Mouse (Mus musculus) liver, postnatal 0 days (tissue): ENCODE measurements around the gene Rps27l. TPM values are rescaled to one million over a fixed set of nuclear protein-coding genes. Genes with fewer than 3 reads are reported as not detected.

ENCODE experiments used
- ATAC-seq: fragments of 200-750 bp; cut with Nextera tagmentation; 2 replicates; pipeline ENCODE4 v1.8.0; 2017; ENCODE audit warnings: mild to moderate bottlenecking, moderate library complexity
- DNase-seq: peaks from one replicate; pipeline ENCODE4 v3.0.0-alpha.2; 2016
- H3K27ac ChIP-seq: fragments of 300-500 bp; sonication (generic); 2 replicates; pipeline ENCODE4 v1.5.1; 2014; ENCODE audit warnings: antibody characterized with exemption, moderate library complexity, mild to moderate bottlenecking, low read depth
- H3K27me3 ChIP-seq: fragments of 300-500 bp; sonication (generic); 2 replicates; pipeline ENCODE4 v1.6.1; 2014; ENCODE audit warnings: low read length, control low read depth, mixed read lengths; ENCODE audit not compliant: insufficient read depth
- H3K36me3 ChIP-seq: fragments of 300-500 bp; sonication (generic); replicated peaks from 2 replicates; pipeline ENCODE4 v1.6.1; 2014; ENCODE audit warnings: mild to moderate bottlenecking, control low read depth, low read length, moderate library complexity, mixed read lengths; ENCODE audit not compliant: insufficient read depth
- H3K4me1 ChIP-seq: fragments of 300-500 bp; sonication (generic); 2 replicates; pipeline ENCODE4 v1.6.1; 2014; ENCODE audit warnings: antibody characterized with exemption, mild to moderate bottlenecking, control low read depth; ENCODE audit not compliant: insufficient read depth
- H3K4me2 ChIP-seq: fragments of 300-500 bp; sonication (generic); 2 replicates; pipeline ENCODE4 v1.6.1; 2014; ENCODE audit warnings: low read depth, mild to moderate bottlenecking, low read length, moderate library complexity, mixed read lengths
- H3K4me3 ChIP-seq: fragments of 300-500 bp; sonication (generic); 2 replicates; pipeline ENCODE4 v1.5.1; 2014; ENCODE audit warnings: low read depth, low read length
- H3K9ac ChIP-seq: fragments of 300-500 bp; sonication (generic); replicated peaks from 2 replicates; pipeline ENCODE4 v1.6.1; 2014; ENCODE audit warnings: mild to moderate bottlenecking, moderate library complexity
- H3K9me3 ChIP-seq: fragments of 300-500 bp; sonication (generic); 2 replicates; pipeline ENCODE4 v1.6.1; 2016; ENCODE audit warnings: mild to moderate bottlenecking, control low read depth, low read length, mixed read lengths
- CTCF ChIP-seq: sonication (generic); IDR thresholded peaks from 2 replicates; pipeline ENCODE4 v1.5.1; 2016; ENCODE audit warnings: antibody characterized with exemption, low read depth
- EP300 ChIP-seq: IDR thresholded peaks from 2 replicates; pipeline ENCODE4 v1.6.1; 2016; ENCODE audit warnings: antibody characterized with exemption, low read depth, mild to moderate bottlenecking
- WGBS: fragments of 180-500 bp; shearing (Covaris S2); extraction: QIAGEN DNeasy Blood & Tissue Kit; methylation state at CpG from one replicate; pipeline ENCODE4 v1.1.7; 2014; ENCODE audit not compliant: insufficient replicate concordance; 5-methylcytosine and 5-hydroxymethylcytosine counted together
- polyA plus RNA-seq: library from polyadenylated mRNA; unstranded; fragments of >200 nt; fragmentation: Nextera tagmentation; extraction: Ambion mirVana; gene quantifications from 2 replicates; pipeline ENCODE4 v1.2.1, GENCODE M21; 2015

The Rps27l gene
- polyA plus RNA-seq, 1 experiment from 2014 or later, result 587 TPM

GRCm38 (mm10) chr9:66927696-66928402 is 18.0 kb upstream of the Rps27l start:
- Histone ChIP-seq H3K36me3 (no peaks in the 10 kb centered on the region), H3K4me1 (no peaks in the 10 kb centered on the region), H3K27ac (no peak overlapping the region), H3K9ac (no peak overlapping the region), H3K4me3 (no peak overlapping the region), H3K27me3 (no peaks in the 10 kb centered on the region), H3K4me2 (no peak overlapping the region), H3K9me3 (no peaks in the 10 kb centered on the region)
- TF ChIP-seq CTCF (no peak), EP300 (no peak)
- ATAC-seq (no peak), DNase-seq (no peak)
- 88% methylated on average over 8 of the region's 8 CpGs for WGBS

GRCm38 (mm10) chr9:66930351-66930750 is 15.5 kb upstream of the Rps27l start:
- Histone ChIP-seq H3K27ac (no peak overlapping the region), H3K36me3 (no peaks in the 10 kb centered on the region), H3K27me3 (no peaks in the 10 kb centered on the region), H3K4me3 (no peak overlapping the region), H3K4me2 (no peak overlapping the region), H3K9ac (no peak overlapping the region), H3K9me3 (no peaks in the 10 kb centered on the region), H3K4me1 (no peaks in the 10 kb centered on the region)
- DNase-seq (no peak), ATAC-seq (no peak)
- WGBS, result 53% methylated on average over 7 of the region's 7 CpGs
- TF ChIP-seq EP300, result no peak
- TF ChIP-seq CTCF, result no peak

GRCm38 (mm10) chr9:66933869-66934808 is 11.7 kb upstream of the Rps27l start:
- H3K4me2 ChIP-seq, result no peak overlapping the region
- H3K9ac ChIP-seq, result no peak overlapping the region
- no peak for TF ChIP-seq CTCF
- TF ChIP-seq EP300, result no peak
- ATAC-seq, result no peak
- no peaks in the 10 kb centered on the region for H3K9me3 ChIP-seq
- no peaks in the 10 kb centered on the region for H3K27me3 ChIP-seq
- H3K4me3 ChIP-seq, result no peak overlapping the region
- no peaks in the 10 kb centered on the region for H3K4me1 ChIP-seq
- no peaks in the 10 kb centered on the region for H3K36me3 ChIP-seq
- no peak overlapping the region for H3K27ac ChIP-seq
- DNase-seq, result no peak
- 82% methylated on average over 19 of the region's 19 CpGs for WGBS

- ATAC-seq (no peak), DNase-seq (no peak)
- H3K4me1 ChIP-seq, result no peaks in the 10 kb centered on the region
- H3K36me3 ChIP-seq, result no peaks in the 10 kb centered on the region
- no peaks in the 10 kb centered on the region for H3K9me3 ChIP-seq
- H3K9ac ChIP-seq, result no peak overlapping the region
- no peaks in the 10 kb centered on the region for H3K27me3 ChIP-seq
- H3K27ac ChIP-seq, result no peak overlapping the region
- TF ChIP-seq EP300 (no peak), CTCF (no peak)
- H3K4me2 ChIP-seq, result no peak overlapping the region
- WGBS, result 85% methylated on average over 8 of the region's 8 CpGs
- no peak overlapping the region for H3K4me3 ChIP-seq
Measured at GRCm38 (mm10) chr9:66937507-66937906, 8.4 kb upstream of the Rps27l start.

DNA sequence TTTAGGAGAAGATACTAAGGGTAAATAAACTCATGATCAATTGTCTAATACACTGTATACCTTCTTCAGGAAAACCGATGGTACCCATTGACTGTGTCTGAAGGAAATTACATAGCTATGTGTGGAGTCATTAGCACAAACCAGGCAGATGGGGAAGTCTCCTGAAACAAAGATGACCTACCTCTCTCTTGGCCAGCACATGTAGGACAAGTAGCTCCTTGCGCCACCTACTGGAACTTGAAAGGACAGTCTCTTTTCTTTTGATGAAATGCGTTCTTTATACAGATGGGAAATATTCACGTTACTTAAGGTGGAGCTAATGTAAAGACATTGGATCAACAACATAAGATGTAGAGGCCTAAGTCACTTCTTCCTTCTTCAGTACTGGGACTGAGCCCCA is 7.0 kb upstream of the Rps27l start:
- Histone ChIP-seq H3K4me1 (no peaks in the 10 kb centered on the region), H3K4me2 (no peak overlapping the region), H3K9me3 (no peaks in the 10 kb centered on the region), H3K9ac (no peak overlapping the region), H3K27me3 (no peaks in the 10 kb centered on the region), H3K27ac (no peak overlapping the region), H3K4me3 (no peak overlapping the region), H3K36me3 (no peaks in the 10 kb centered on the region)
- DNase-seq (peak; percentile 41), ATAC-seq (peak; percentile 38; the same call in 1 of the 2 replicates)
- no peak for TF ChIP-seq EP300
- peak; percentile 93 for TF ChIP-seq CTCF
- WGBS, result 3% methylated on average over 4 of the region's 4 CpGs

DNA sequence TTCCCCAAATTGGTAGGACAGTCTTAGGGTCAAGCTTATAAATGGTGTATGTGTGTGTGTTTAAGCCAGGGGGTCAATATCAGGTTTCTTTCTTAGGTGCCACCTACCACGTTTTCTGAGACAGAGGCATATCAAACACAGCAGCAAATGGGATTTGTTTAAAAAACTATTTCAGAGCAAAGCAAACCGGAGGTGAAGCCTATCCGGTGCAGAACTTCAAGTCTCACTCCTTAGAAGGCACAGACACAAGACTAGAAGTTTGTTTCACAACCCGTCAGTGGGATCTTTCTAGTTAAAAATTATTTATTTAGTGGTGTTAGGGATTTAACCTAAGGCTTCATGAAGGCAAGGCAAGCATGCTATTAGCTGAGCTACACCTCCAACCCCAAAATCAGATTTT is 725 bp upstream of the Rps27l start:
- H3K4me2 ChIP-seq, result peak overlapping the region; percentile 83
- 7% methylated on average over 4 of the region's 4 CpGs for WGBS
- TF ChIP-seq EP300, result no peak
- no peak for TF ChIP-seq CTCF
- ATAC-seq, result no peak
- peak overlapping the region; percentile 97 for H3K9ac ChIP-seq
- H3K9me3 ChIP-seq, result no peaks in the 10 kb centered on the region
- H3K36me3 ChIP-seq, result peaks cover 9% of the 10 kb centered on the region
- DNase-seq, result no peak
- peaks cover 5% of the 10 kb centered on the region; the same call in 1 of the 2 replicates for H3K4me1 ChIP-seq
- H3K4me3 ChIP-seq, result peak overlapping the region; percentile 96
- H3K27me3 ChIP-seq, result no peaks in the 10 kb centered on the region
- peak overlapping the region; percentile 97 for H3K27ac ChIP-seq
